Mouse (Mus musculus) gastrocnemius, postnatal 10 days (tissue): Measurements from ENCODE around the gene Olfr668. TPM values are rescaled to one million over a fixed set of nuclear protein-coding genes. Genes with fewer than 3 reads are reported as not detected.
"Not testable (repeated sequence)": the region's sequence is repeated elsewhere in the genome, so short reads cannot be mapped to it uniquely, and the experiment has no call there.

ENCODE experiments used
- DNase-seq: peaks from one replicate; pipeline ENCODE4 v3.0.0; 2021; ENCODE audit warnings: mixed read lengths
- long read RNA-seq, 2 experiments: library from polyadenylated mRNA; stranded (forward); transcript quantifications; one replicate each; pipeline ENCODE4 v2.0.0; 2021
- total RNA-seq, 2 experiments: library from RNA; stranded (reverse); gene quantifications; 2 replicates each; pipeline ENCODE4 v1.2.3; 2021

The Olfr668 gene
- not detected for total RNA-seq
- long read RNA-seq, experiment 1 = 0 reads
- long read RNA-seq, experiment 2 = 0 reads

- DNase-seq = no peak
Measured at GRCm38 (mm10) chr7:104927957-104928356, at the start of gene Olfr668. Gene Olfr668, minus strand, starts transcription at chr7:104928057.

GRCm38 (mm10) chr7:104972507-104972906 lies 44.6 kb upstream of the Olfr668 start:
- DNase-seq = not testable (repeated sequence)

- no peak for DNase-seq
Measured at GRCm38 (mm10) chr7:104962520-104962919, 34.7 kb upstream of the Olfr668 start, which contains the start of gene Olfr670. Gene Olfr670, minus strand, starts transcription at chr7:104962620.

- not testable (repeated sequence) for DNase-seq
Measured at GRCm38 (mm10) chr7:104950234-104950633, 22.4 kb upstream of the Olfr668 start.

- no peak for DNase-seq
Measured at GRCm38 (mm10) chr7:104933940-104934339, 6.1 kb upstream of the Olfr668 start, which contains the start of gene Olfr669. Gene Olfr669, plus strand, starts transcription at chr7:104934240.

GRCm38 (mm10) chr7:104921382-104921781 lies 6.5 kb downstream of the Olfr668 start, which contains the start of gene Olfr667:
Gene Olfr667, minus strand, starts transcription at chr7:104921482.
- no peak for DNase-seq

- DNase-seq = no peak
Measured at GRCm38 (mm10) chr7:104895852-104896251, 32.0 kb downstream of the Olfr668 start, which contains the start of gene Olfr666. Gene Olfr666, minus strand, starts transcription at chr7:104895952.

- DNase-seq = no peak
Measured at GRCm38 (mm10) chr7:104877731-104878130, 50.1 kb downstream of the Olfr668 start, which contains the start of gene Olfr665. Gene Olfr665, plus strand, starts transcription at chr7:104878031.

Other genes starting within 250 kb of the Olfr668 start
- not detected for gene Olfr661, start 241.6 kb downstream of the Olfr668 start, total RNA-seq
- gene Usp17le, start 150.6 kb downstream of the Olfr668 start, total RNA-seq = not detected
- not detected for gene Usp17lb, start 85.5 kb downstream of the Olfr668 start, total RNA-seq
- not detected for gene Usp17la, start 71.0 kb downstream of the Olfr668 start, total RNA-seq
- not detected for gene Olfr665, start 50.0 kb downstream of the Olfr668 start, total RNA-seq
- gene Olfr666, start 32.1 kb downstream of the Olfr668 start, total RNA-seq = not detected
- gene Olfr667, start 6.6 kb downstream of the Olfr668 start, total RNA-seq = not detected
- gene Olfr669, start 6.2 kb upstream of the Olfr668 start, total RNA-seq = not detected
- gene Olfr670, start 34.6 kb upstream of the Olfr668 start, total RNA-seq = not detected
- gene Olfr671, start 51.1 kb upstream of the Olfr668 start, total RNA-seq = not detected
- not detected for gene Olfr672, start 74.0 kb upstream of the Olfr668 start, total RNA-seq
- not detected for gene Olfr675, start 100.4 kb upstream of the Olfr668 start, total RNA-seq
- gene Olfr676, start 104.6 kb upstream of the Olfr668 start, total RNA-seq = not detected
- not detected for gene Olfr677, start 123.3 kb upstream of the Olfr668 start, total RNA-seq
- gene Olfr678, start 136.4 kb upstream of the Olfr668 start, total RNA-seq = not detected
- gene Olfr679, start 153.1 kb upstream of the Olfr668 start, total RNA-seq = not detected
- gene Olfr680-ps1, start 164.8 kb upstream of the Olfr668 start, total RNA-seq = not detected
- gene Olfr681, start 188.8 kb upstream of the Olfr668 start, total RNA-seq = not detected
- not detected for gene Olfr683, start 219.0 kb upstream of the Olfr668 start, total RNA-seq
- not detected for gene Olfr684, start 235.6 kb upstream of the Olfr668 start, total RNA-seq